Mouse (Mus musculus): ENCODE results near the gene Insm1. TPM values are rescaled to one million over a fixed set of nuclear protein-coding genes. Genes with fewer than 3 reads are reported as not detected.

Insm1 gene
- polyA plus RNA-seq, 1 experiment from 2014 or later: not detected

DNA sequence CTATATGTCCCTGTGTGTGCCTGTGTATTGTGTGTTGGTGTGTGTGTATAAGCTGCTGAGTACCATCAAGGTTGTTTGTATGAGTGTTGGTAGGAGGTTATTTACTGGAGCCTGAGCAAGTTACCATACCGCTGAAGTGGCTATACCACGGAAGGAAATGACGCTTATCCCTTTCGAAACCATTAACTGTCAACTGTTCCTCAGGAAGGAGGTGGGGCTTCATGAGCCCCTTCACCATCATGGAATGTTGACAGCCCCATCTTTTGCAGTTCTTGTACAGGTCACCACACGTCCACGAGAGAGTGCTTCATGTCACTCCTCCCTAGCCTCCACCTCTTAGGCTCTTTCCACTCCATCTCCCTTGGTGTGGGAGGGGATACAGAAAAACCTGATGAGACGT, 23.8 kb upstream of the Insm1 start:
- H3K9me3 ChIP-seq (replicated peaks; ENCODE audit: low read length): no peaks in the 10 kb centered on the region
- no peaks in the 10 kb centered on the region for H3K27me3 ChIP-seq (ENCODE audit: insufficient read depth, low read length)
- H3K9ac ChIP-seq (ENCODE audit: low read depth, low read length): no peak overlapping the region
- no peaks in the 10 kb centered on the region for H3K36me3 ChIP-seq (ENCODE audit: insufficient read depth, low read length)
- no peak overlapping the region for H3K4me2 ChIP-seq (ENCODE audit: low read length)
- no peak for ATAC-seq (replicated peaks; ENCODE audit: low FRiP score, low read depth)
- no peak overlapping the region for H3K4me3 ChIP-seq (replicated peaks; ENCODE audit: low read depth, low read length)
- DNase-seq (ENCODE audit: low spot score): no peak
- H3K27ac ChIP-seq: no peak overlapping the region
- WGBS: 57% methylated on average over 7 of the region's 7 CpGs
- TF ChIP-seq CTCF (IDR thresholded peaks at IDR 0.05; ENCODE audit: low read depth): no peak
- no peaks in the 10 kb centered on the region for H3K4me1 ChIP-seq (replicated peaks; ENCODE audit: insufficient read depth, low read length)

DNA sequence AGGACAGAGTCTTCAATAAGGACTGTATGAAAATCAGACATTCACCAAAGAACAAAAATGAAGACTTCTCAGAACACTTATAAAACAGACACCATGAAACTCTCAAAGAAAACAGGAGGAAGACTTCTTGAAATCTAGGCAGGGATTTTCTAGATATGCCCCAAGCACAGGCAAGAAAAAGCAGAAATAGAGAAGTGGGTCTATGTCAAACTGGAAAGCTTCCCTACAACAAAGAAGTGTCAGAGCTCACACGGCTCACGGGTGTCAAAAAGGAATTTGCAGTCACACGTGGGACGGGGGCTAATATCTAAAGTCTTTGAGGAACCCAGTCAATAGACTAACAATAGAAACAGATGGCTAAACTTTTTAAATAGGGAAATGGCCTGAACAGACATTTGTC, 10.8 kb upstream of the Insm1 start:
- Histone ChIP-seq H3K9ac (ENCODE audit: low read depth, low read length) (no peak overlapping the region), H3K9me3 (replicated peaks; ENCODE audit: low read length) (no peaks in the 10 kb centered on the region), H3K4me1 (replicated peaks; ENCODE audit: insufficient read depth, low read length) (no peaks in the 10 kb centered on the region), H3K27me3 (ENCODE audit: insufficient read depth, low read length) (peaks cover 19% of the 10 kb centered on the region), H3K4me2 (ENCODE audit: low read length) (no peak overlapping the region), H3K36me3 (ENCODE audit: insufficient read depth, low read length) (no peaks in the 10 kb centered on the region), H3K27ac (no peak overlapping the region), H3K4me3 (replicated peaks; ENCODE audit: low read depth, low read length) (no peak overlapping the region)
- WGBS: 31% methylated on average over 4 of the region's 4 CpGs
- DNase-seq (ENCODE audit: low spot score) (no peak), ATAC-seq (replicated peaks; ENCODE audit: low FRiP score, low read depth) (no peak)
- no peak for TF ChIP-seq CTCF (IDR thresholded peaks at IDR 0.05; ENCODE audit: low read depth)

DNA sequence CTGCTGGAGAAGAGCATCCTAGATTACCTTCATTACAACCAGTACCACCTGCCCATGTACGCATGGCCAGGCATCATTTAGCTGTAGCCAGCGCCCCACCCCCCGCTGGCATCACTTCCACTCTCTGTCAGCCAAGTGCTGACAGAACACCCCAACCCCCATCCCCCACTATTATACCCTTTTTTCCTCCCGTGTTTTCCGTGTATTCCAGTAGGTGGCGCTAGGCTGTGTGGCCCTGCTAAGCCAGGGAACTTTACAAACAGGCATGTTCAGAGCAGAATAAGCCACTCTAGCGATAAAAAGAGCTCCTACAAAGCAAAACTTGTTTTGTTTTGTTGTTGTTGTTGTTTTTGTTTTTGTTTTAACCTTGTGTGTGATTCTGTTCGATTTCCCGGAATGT, 7.0 kb upstream of the Insm1 start:
- Histone ChIP-seq H3K27ac (no peak overlapping the region), H3K4me1 (replicated peaks; ENCODE audit: insufficient read depth, low read length) (peaks cover 7% of the 10 kb centered on the region; the same call in 1 of the 2 replicates), H3K27me3 (ENCODE audit: insufficient read depth, low read length) (peaks cover 48% of the 10 kb centered on the region), H3K9ac (ENCODE audit: low read depth, low read length) (no peak overlapping the region), H3K9me3 (replicated peaks; ENCODE audit: low read length) (no peaks in the 10 kb centered on the region), H3K4me3 (replicated peaks; ENCODE audit: low read depth, low read length) (no peak overlapping the region), H3K4me2 (ENCODE audit: low read length) (no peak overlapping the region), H3K36me3 (ENCODE audit: insufficient read depth, low read length) (no peaks in the 10 kb centered on the region)
- DNase-seq (ENCODE audit: low spot score): peak; percentile 79
- no peak for ATAC-seq (replicated peaks; ENCODE audit: low FRiP score, low read depth)
- TF ChIP-seq CTCF (IDR thresholded peaks at IDR 0.05; ENCODE audit: low read depth): peak; percentile 89
- WGBS: 4% methylated on average over 9 of the region's 9 CpGs

- TF ChIP-seq CTCF (IDR thresholded peaks at IDR 0.05; ENCODE audit: low read depth): no peak
- DNase-seq (ENCODE audit: low spot score) (no peak), ATAC-seq (replicated peaks; ENCODE audit: low FRiP score, low read depth) (no peak)
- peaks cover 63% of the 10 kb centered on the region for H3K27me3 ChIP-seq (ENCODE audit: insufficient read depth, low read length)
- no peak overlapping the region for H3K4me3 ChIP-seq (replicated peaks; ENCODE audit: low read depth, low read length)
- no peak overlapping the region for H3K9ac ChIP-seq (ENCODE audit: low read depth, low read length)
- no peaks in the 10 kb centered on the region for H3K9me3 ChIP-seq (replicated peaks; ENCODE audit: low read length)
- H3K4me2 ChIP-seq (ENCODE audit: low read length): no peak overlapping the region
- H3K36me3 ChIP-seq (ENCODE audit: insufficient read depth, low read length): no peaks in the 10 kb centered on the region
- H3K27ac ChIP-seq: no peak overlapping the region
- H3K4me1 ChIP-seq (replicated peaks; ENCODE audit: insufficient read depth, low read length): peaks cover 10% of the 10 kb centered on the region; the same call in 1 of the 2 replicates
- WGBS: 12% methylated on average over 14 of the region's 14 CpGs
These were observed 5.3 kb upstream of the Insm1 start for GRCm38 (mm10) chr2:146216111-146217064.

GRCm38 (mm10) chr2:146217227-146217980, 4.3 kb upstream of the Insm1 start:
- H3K9ac ChIP-seq (ENCODE audit: low read depth, low read length): no peak overlapping the region
- no peak overlapping the region for H3K27ac ChIP-seq
- TF ChIP-seq CTCF (IDR thresholded peaks at IDR 0.05; ENCODE audit: low read depth): no peak
- H3K27me3 ChIP-seq (ENCODE audit: insufficient read depth, low read length): peaks cover 71% of the 10 kb centered on the region
- peaks cover 21% of the 10 kb centered on the region for H3K4me1 ChIP-seq (replicated peaks; ENCODE audit: insufficient read depth, low read length)
- no peaks in the 10 kb centered on the region for H3K36me3 ChIP-seq (ENCODE audit: insufficient read depth, low read length)
- no peak overlapping the region for H3K4me2 ChIP-seq (ENCODE audit: low read length)
- H3K4me3 ChIP-seq (replicated peaks; ENCODE audit: low read depth, low read length): no peak overlapping the region
- no peaks in the 10 kb centered on the region for H3K9me3 ChIP-seq (replicated peaks; ENCODE audit: low read length)
- WGBS: 3% methylated on average over 16 of the region's 16 CpGs
- no peak for ATAC-seq (replicated peaks; ENCODE audit: low FRiP score, low read depth)
- peak; percentile 22 for DNase-seq (ENCODE audit: low spot score)

DNA sequence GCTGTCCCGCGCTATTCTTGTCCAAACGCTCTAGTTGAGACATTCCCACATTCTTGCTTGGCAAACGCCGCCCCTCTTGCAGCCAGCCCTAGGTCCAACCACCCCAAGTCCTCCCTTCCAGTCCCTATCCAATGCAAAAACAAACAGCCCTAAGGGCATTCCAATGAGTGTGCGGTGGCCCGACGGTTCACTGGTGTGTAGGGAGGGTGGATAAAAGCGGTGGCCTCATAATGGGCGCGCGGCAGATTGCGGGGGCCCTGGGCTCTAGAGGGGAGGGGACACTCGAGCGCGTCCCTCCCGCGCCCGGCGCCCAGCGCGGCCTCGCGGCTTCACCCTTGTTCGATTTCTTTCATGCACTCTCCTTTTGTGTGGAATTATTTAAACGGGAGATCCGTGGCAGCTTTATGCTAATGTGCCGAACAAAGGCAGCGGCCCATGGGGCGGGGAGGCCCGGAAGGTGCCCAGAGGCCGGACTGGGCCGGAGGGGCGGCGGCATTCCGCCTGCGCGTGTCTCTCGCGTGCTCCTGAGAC, 3.5 kb upstream of the Insm1 start:
- Histone ChIP-seq H3K36me3 (ENCODE audit: insufficient read depth, low read length) (no peaks in the 10 kb centered on the region), H3K4me3 (replicated peaks; ENCODE audit: low read depth, low read length) (peak overlapping the region; percentile 27), H3K27me3 (ENCODE audit: insufficient read depth, low read length) (peaks cover 80% of the 10 kb centered on the region), H3K4me2 (ENCODE audit: low read length) (peak overlapping the region; percentile 45), H3K9ac (ENCODE audit: low read depth, low read length) (no peak overlapping the region), H3K9me3 (replicated peaks; ENCODE audit: low read length) (no peaks in the 10 kb centered on the region), H3K4me1 (replicated peaks; ENCODE audit: insufficient read depth, low read length) (peaks cover 29% of the 10 kb centered on the region), H3K27ac (no peak overlapping the region)
- ATAC-seq (replicated peaks; ENCODE audit: low FRiP score, low read depth) (no peak), DNase-seq (ENCODE audit: low spot score) (no peak)
- no peak for TF ChIP-seq CTCF (IDR thresholded peaks at IDR 0.05; ENCODE audit: low read depth)
- WGBS: 1% methylated on average over 40 of the region's 40 CpGs

Measured in kidney, postnatal 0 days (tissue).